Mouse (Mus musculus): ENCODE measurements around the gene Hist1h4m. TPM values are rescaled to one million over a fixed set of nuclear protein-coding genes. Genes with fewer than 3 reads are reported as not detected.
A peak's percentile ranks its signal among the peaks of the same experiment; 100 is the strongest.
"Not testable (repeated sequence)": the region's sequence is repeated elsewhere in the genome, so short reads cannot be mapped to it uniquely, and the experiment has no call there.

Gene Hist1h4m
- polyA plus RNA-seq, 2 experiments = not detected

- WGBS = 18% methylated on average over 8 of the region's 8 CpGs
- ATAC-seq (ENCODE audit: low FRiP score, low read depth) = no peak
- Histone ChIP-seq H3K4me2 (replicated peaks; ENCODE audit: low read depth, low read length, severe bottlenecking) (no peak overlapping the region), H3K36me3 (ENCODE audit: control insufficient read depth, insufficient read depth, low read length) (no peaks in the 10 kb centered on the region), H3K9ac (ENCODE audit: low read depth, low read length, severe bottlenecking) (no peak overlapping the region), H3K27ac (replicated peaks; ENCODE audit: low read depth, low read length) (no peak overlapping the region), H3K4me3 (replicated peaks; ENCODE audit: low read length) (no peak overlapping the region), H3K27me3 (ENCODE audit: control insufficient read depth, insufficient read depth, low read length) (no peaks in the 10 kb centered on the region), H3K4me1 (ENCODE audit: control insufficient read depth, insufficient read depth, low read length) (no peaks in the 10 kb centered on the region), H3K9me3 (ENCODE audit: control insufficient read depth, low read length) (no peaks in the 10 kb centered on the region)
- TF ChIP-seq POLR2A (IDR thresholded peaks at IDR 0.05; ENCODE audit: borderline replicate concordance, extremely low read depth, insufficient read depth, insufficient read length) = no peak
- DNase-seq (ENCODE audit: low spot score) = no peak
Measured at GRCm38 (mm10) chr13:21847883-21848282, 36.3 kb downstream of the Hist1h4m start.

- not testable (repeated sequence) for ATAC-seq (ENCODE audit: low FRiP score, low read depth); DNase-seq (ENCODE audit: low spot score); H3K27ac ChIP-seq (replicated peaks; ENCODE audit: low read depth, low read length); H3K9ac ChIP-seq (ENCODE audit: low read depth, low read length, severe bottlenecking); H3K4me1 ChIP-seq (ENCODE audit: control insufficient read depth, insufficient read depth, low read length); H3K27me3 ChIP-seq (ENCODE audit: control insufficient read depth, insufficient read depth, low read length); H3K4me3 ChIP-seq (replicated peaks; ENCODE audit: low read length); H3K4me2 ChIP-seq (replicated peaks; ENCODE audit: low read depth, low read length, severe bottlenecking); H3K9me3 ChIP-seq (ENCODE audit: control insufficient read depth, low read length); H3K36me3 ChIP-seq (ENCODE audit: control insufficient read depth, insufficient read depth, low read length)
- 42% methylated on average over 1 of the region's 1 CpGs for WGBS
Measured at GRCm38 (mm10) chr13:21850696-21851095, 39.1 kb downstream of the Hist1h4m start.

GRCm38 (mm10) chr13:21852215-21852945 lies 40.8 kb downstream of the Hist1h4m start:
- no peak for DNase-seq (ENCODE audit: low spot score)
- TF ChIP-seq POLR2A (IDR thresholded peaks at IDR 0.05; ENCODE audit: borderline replicate concordance, extremely low read depth, insufficient read depth, insufficient read length) = no peak

GRCm38 (mm10) chr13:21855146-21855545 lies 43.6 kb downstream of the Hist1h4m start:
- WGBS = 1% methylated on average over 11 of the region's 11 CpGs
- Histone ChIP-seq H3K4me3 (replicated peaks; ENCODE audit: low read length) (peak overlapping the region; percentile 39; the same call in 1 of the 2 replicates), H3K4me2 (replicated peaks; ENCODE audit: low read depth, low read length, severe bottlenecking) (peak overlapping the region; percentile 51), H3K9me3 (ENCODE audit: control insufficient read depth, low read length) (no peaks in the 10 kb centered on the region), H3K4me1 (ENCODE audit: control insufficient read depth, insufficient read depth, low read length) (no peaks in the 10 kb centered on the region), H3K27ac (replicated peaks; ENCODE audit: low read depth, low read length) (no peak overlapping the region), H3K9ac (ENCODE audit: low read depth, low read length, severe bottlenecking) (no peak overlapping the region), H3K36me3 (ENCODE audit: control insufficient read depth, insufficient read depth, low read length) (no peaks in the 10 kb centered on the region), H3K27me3 (ENCODE audit: control insufficient read depth, insufficient read depth, low read length) (no peaks in the 10 kb centered on the region)
- ATAC-seq (ENCODE audit: low FRiP score, low read depth) (no peak), DNase-seq (ENCODE audit: low spot score) (peak; percentile 82)
- TF ChIP-seq POLR2A (IDR thresholded peaks at IDR 0.05; ENCODE audit: borderline replicate concordance, extremely low read depth, insufficient read depth, insufficient read length) = no peak

More at GRCm38 (mm10) chr13:21852215-21852945, 40.8 kb downstream of the Hist1h4m start:
- H3K36me3 ChIP-seq (ENCODE audit: control insufficient read depth, insufficient read depth, low read length) = no peaks in the 10 kb centered on the region
- no peak for ATAC-seq (ENCODE audit: low FRiP score, low read depth)
- no peak overlapping the region for H3K4me2 ChIP-seq (replicated peaks; ENCODE audit: low read depth, low read length, severe bottlenecking)
- H3K27ac ChIP-seq (replicated peaks; ENCODE audit: low read depth, low read length) = no peak overlapping the region
- no peaks in the 10 kb centered on the region for H3K4me1 ChIP-seq (ENCODE audit: control insufficient read depth, insufficient read depth, low read length)
- H3K9me3 ChIP-seq (ENCODE audit: control insufficient read depth, low read length) = no peaks in the 10 kb centered on the region
- H3K9ac ChIP-seq (ENCODE audit: low read depth, low read length, severe bottlenecking) = no peak overlapping the region
- WGBS = 67% methylated on average over 3 of the region's 3 CpGs
- no peaks in the 10 kb centered on the region for H3K27me3 ChIP-seq (ENCODE audit: control insufficient read depth, insufficient read depth, low read length)
- no peak overlapping the region for H3K4me3 ChIP-seq (replicated peaks; ENCODE audit: low read length)

- Histone ChIP-seq H3K36me3 (ENCODE audit: control insufficient read depth, insufficient read depth, low read length) (no peaks in the 10 kb centered on the region), H3K9ac (ENCODE audit: low read depth, low read length, severe bottlenecking) (0 out of 2 replicates have a peak overlapping the region, but pooled peaks have one; percentile 25), H3K4me1 (ENCODE audit: control insufficient read depth, insufficient read depth, low read length) (no peaks in the 10 kb centered on the region), H3K9me3 (ENCODE audit: control insufficient read depth, low read length) (no peaks in the 10 kb centered on the region), H3K27ac (replicated peaks; ENCODE audit: low read depth, low read length) (no peak overlapping the region), H3K27me3 (ENCODE audit: control insufficient read depth, insufficient read depth, low read length) (no peaks in the 10 kb centered on the region), H3K4me2 (replicated peaks; ENCODE audit: low read depth, low read length, severe bottlenecking) (peak overlapping the region; percentile 51), H3K4me3 (replicated peaks; ENCODE audit: low read length) (peak overlapping the region; percentile 39)
- WGBS = 2% methylated on average over 15 of the region's 15 CpGs
- DNase-seq (ENCODE audit: low spot score) (peak; percentile 77), ATAC-seq (ENCODE audit: low FRiP score, low read depth) (no peak)
- no peak for TF ChIP-seq POLR2A (IDR thresholded peaks at IDR 0.05; ENCODE audit: borderline replicate concordance, extremely low read depth, insufficient read depth, insufficient read length)
Measured at GRCm38 (mm10) chr13:21855698-21856162, 44.2 kb downstream of the Hist1h4m start.
